Mouse (Mus musculus) spleen, adult 12 weeks (tissue): ENCODE measurements around the gene Fbxw14.
"Not testable (repeated sequence)": the region's sequence is repeated elsewhere in the genome, so short reads cannot be mapped to it uniquely, and the experiment has no call there.

ENCODE experiments used
- DNase-seq: peaks from one replicate; pipeline ENCODE4 v3.0.0; 2022; ENCODE audit warnings: low spot score

Fbxw14 gene

DNA sequence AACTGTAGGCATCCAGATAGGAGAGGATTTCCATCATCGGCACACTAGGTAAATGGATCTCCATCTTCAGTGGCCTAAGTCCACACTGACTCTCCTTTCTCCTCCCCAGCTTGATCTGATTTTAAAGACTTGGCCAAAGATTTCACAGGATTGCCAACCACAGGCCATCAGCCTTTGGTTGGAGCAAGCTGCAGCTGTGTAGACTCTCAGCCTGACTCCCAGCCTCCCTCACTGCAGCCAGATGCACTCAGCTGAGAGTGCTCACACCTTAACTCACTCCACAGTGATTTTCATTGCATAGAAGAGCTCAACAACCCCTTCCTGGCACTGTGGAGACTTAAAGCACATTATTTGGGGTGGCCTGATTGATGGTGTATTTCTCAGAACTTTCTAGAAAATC lies at the start of gene Fbxw14:
Gene Fbxw14, minus strand, starts transcription at position 101 of the 400 bp plus-strand sequence.
- DNase-seq = not testable (repeated sequence)

DNA sequence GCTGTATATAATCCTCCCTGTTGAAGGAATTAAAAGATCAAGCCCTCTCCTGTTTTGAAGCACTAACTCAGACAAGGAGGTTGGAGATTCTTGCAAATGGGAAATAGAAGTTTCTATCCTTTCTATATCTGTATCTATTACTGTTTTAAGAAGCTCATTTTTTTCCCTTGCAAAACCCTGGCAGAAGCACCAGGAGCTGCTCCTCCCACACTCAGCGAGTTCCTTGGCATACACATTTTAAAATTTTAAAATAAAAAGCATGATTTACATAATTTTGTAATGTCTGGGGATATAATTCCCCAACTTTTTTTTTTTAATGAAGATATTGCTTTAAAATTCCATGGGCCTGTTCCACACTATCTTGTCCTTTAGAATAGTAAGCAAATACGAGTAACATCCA lies 24.4 kb downstream of the Fbxw14 start:
- no peak for DNase-seq

DNA sequence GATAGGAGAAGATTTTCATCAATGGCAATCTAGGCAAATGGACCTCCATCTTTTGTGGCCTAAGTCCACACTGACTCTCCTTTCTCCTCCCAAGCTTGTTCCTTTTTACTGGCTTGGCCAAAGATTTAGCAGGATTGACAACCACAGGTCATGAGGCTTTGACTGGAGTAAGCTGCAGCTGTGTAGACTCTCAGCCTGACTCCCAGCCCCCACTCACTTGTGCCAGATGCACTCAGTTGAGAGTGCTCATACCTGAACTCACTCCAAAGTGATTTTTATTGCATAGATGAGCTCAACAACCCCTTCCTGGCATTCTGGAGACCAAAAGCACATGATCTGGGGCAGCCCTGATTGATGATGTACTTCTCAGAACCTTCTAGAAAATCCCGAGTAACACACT lies 52.8 kb downstream of the Fbxw14 start, which contains the start of gene Fbxw20:
Gene Fbxw20, minus strand, starts transcription at position 101 of the 400 bp plus-strand sequence.
- no peak for DNase-seq
